ENCODE assay signal across 8 mouse cellular contexts in genomic region chr17:24706982-24707800, GRCm38 (mm10). TPM values are rescaled to one million over a fixed set of nuclear protein-coding genes. Genes with fewer than 3 reads are reported as not detected.
A peak's percentile ranks its signal among the peaks of the same experiment; 100 is the strongest.
DNase-seq lines count a peak whose midpoint lies in the region; ATAC-seq lines count a peak whose summit lies in the region.

Gene Tbl3, minus strand, starts transcription at chr17:24707660.

- DNase-seq in ZHBTc4 (ENCODE audit: low read depth, low spot score) = peak; percentile 98
- peak; percentile 84 for DNase-seq in gastrocnemius, adult 8-10 months (ENCODE audit: low spot score in 2 of 2)
- peak; percentile 77 for DNase-seq in hindlimb bud, embryonic 11.5 days (ENCODE audit: extremely low spot score, low read depth, low spot score)
- peak; percentile 90 to 98 for DNase-seq in left cerebral cortex, adult 8-10 months (ENCODE audit: low spot score in 2 of 2)
- DNase-seq in right cerebral cortex, postnatal 10 days (ENCODE audit: low spot score in 2 of 2) = peak; percentile 97
- peak; percentile 92 for DNase-seq in urinary bladder, postnatal 25 days (ENCODE audit: low spot score)

- H3K36me3 ChIP-seq in megakaryocyte, embryonic 14.5 days (replicated peaks; ENCODE audit: low read length) = peaks cover 29% of the 10 kb centered on the region

- no peaks in the 10 kb centered on the region for H3K27me3 ChIP-seq in megakaryocyte, embryonic 14.5 days (replicated peaks)

- H3K9me3 ChIP-seq in megakaryocyte, embryonic 14.5 days = no peaks in the 10 kb centered on the region

- H3K4me3 ChIP-seq in megakaryocyte, embryonic 14.5 days (replicated peaks) = peak within 1 kb of the TSS; percentile 97

- ATAC-seq in common myeloid progenitor, adult 5-6 weeks (replicated peaks; ENCODE audit: low read depth, poor library complexity, severe bottlenecking) = peak; percentile 91

- H3K4me1 ChIP-seq in megakaryocyte, embryonic 14.5 days = peaks cover 26% of the 10 kb centered on the region

RNA-seq across cellular contexts. Expression of gene Tbl3, which starts in this region (rescaled TPM):
- total RNA-seq in common myeloid progenitor, adult 5-6 weeks (2017) = 43.3 and 46.1 TPM in 2 replicates
- 10 to 100 TPM; 15.9 to 18.6 (median 17.1) TPM for total RNA-seq in gastrocnemius, adult 8-10 months (2022)
- 10 to 100 TPM; 23.4 to 29.7 (median 25.6) TPM for total RNA-seq in left cerebral cortex, adult 8-10 months (2022)
- polyA plus RNA-seq in megakaryocyte, embryonic 14.5 days (2012; ENCODE audit: insufficient read depth, low replicate concordance) = 16.6 and 17.1 TPM in 2 replicates

Comparison
In these comparisons a context has a peak if more than half of its experiments do, and no peak if none do; other contexts are left out.
1. Peak in every context shown above with its lines: DNase-seq, ATAC-seq and H3K4me3 ChIP-seq.